Mouse (Mus musculus): ENCODE results near the gene Msi2. TPM values are rescaled to one million over a fixed set of nuclear protein-coding genes. Genes with fewer than 3 reads are reported as not detected.

Gene Msi2
- total RNA-seq, 2 experiments from 2014 or later, result 105 to 113 TPM

- no peak for DNase-seq
Observed at GRCm38 (mm10) chr11:88613008-88613407, 105.3 kb downstream of the Msi2 start.

GRCm38 (mm10) chr11:88612141-88612540 lies 106.2 kb downstream of the Msi2 start:
- no peak for DNase-seq

GRCm38 (mm10) chr11:88610809-88611208 lies 107.5 kb downstream of the Msi2 start:
- DNase-seq, result no peak

GRCm38 (mm10) chr11:88610112-88610511 lies 108.2 kb downstream of the Msi2 start:
- no peak for DNase-seq

GRCm38 (mm10) chr11:88608584-88608983 lies 109.7 kb downstream of the Msi2 start:
- no peak for DNase-seq

GRCm38 (mm10) chr11:88607725-88608383 lies 110.5 kb downstream of the Msi2 start:
- peak in 1 of 2 experiments; percentile 37 for DNase-seq

GRCm38 (mm10) chr11:88605771-88606170 lies 112.5 kb downstream of the Msi2 start:
- DNase-seq, result no peak

- DNase-seq, result no peak
Observed at GRCm38 (mm10) chr11:88605098-88605525, 113.2 kb downstream of the Msi2 start.

GRCm38 (mm10) chr11:88604635-88605034 lies 113.7 kb downstream of the Msi2 start:
- DNase-seq, result no peak

GRCm38 (mm10) chr11:88603366-88603765 lies 114.9 kb downstream of the Msi2 start:
- DNase-seq, result no peak

GRCm38 (mm10) chr11:88602471-88603120 lies 115.7 kb downstream of the Msi2 start:
- DNase-seq, result no peak

GRCm38 (mm10) chr11:88600194-88600593 lies 118.1 kb downstream of the Msi2 start:
- DNase-seq, result no peak

- peak; percentile 31 to 51 for DNase-seq
Observed at GRCm38 (mm10) chr11:88599332-88600130, 118.8 kb downstream of the Msi2 start.

- DNase-seq, result no peak
Observed at GRCm38 (mm10) chr11:88598848-88599175, 119.5 kb downstream of the Msi2 start.

GRCm38 (mm10) chr11:88598150-88598847 lies 120.0 kb downstream of the Msi2 start:
- DNase-seq, result no peak

- no peak for DNase-seq
Observed at GRCm38 (mm10) chr11:88595616-88596015, 122.7 kb downstream of the Msi2 start.

- no peak for DNase-seq
Observed at GRCm38 (mm10) chr11:88594804-88595611, 123.3 kb downstream of the Msi2 start.

GRCm38 (mm10) chr11:88594010-88594409 lies 124.3 kb downstream of the Msi2 start:
- no peak for DNase-seq

- peak in 1 of 2 experiments; percentile 35 for DNase-seq
Observed at GRCm38 (mm10) chr11:88592099-88592498, 126.2 kb downstream of the Msi2 start.

- DNase-seq, result no peak
Observed at GRCm38 (mm10) chr11:88590647-88591046, 127.7 kb downstream of the Msi2 start.

- no peak for DNase-seq
Observed at GRCm38 (mm10) chr11:88589641-88590040, 128.7 kb downstream of the Msi2 start.

GRCm38 (mm10) chr11:88588688-88589210 lies 129.6 kb downstream of the Msi2 start:
- no peak for DNase-seq

Measured in layer of hippocampus, postnatal 36 days (tissue).